Mouse (Mus musculus) lung, postnatal 0 days (tissue): ENCODE results near the gene Rgs12. TPM values are rescaled to one million over a fixed set of nuclear protein-coding genes. Genes with fewer than 3 reads are reported as not detected.

Experiments
- ATAC-seq: fragments of 200-750 bp; cut with Nextera tagmentation; 2 replicates; pipeline ENCODE4 v1.8.0; 2017; ENCODE audit warnings: moderate library complexity
- DNase-seq: peaks from one replicate; pipeline ENCODE4 v3.0.0-alpha.2; 2016; ENCODE audit warnings: low spot score
- H3K27ac ChIP-seq: fragments of 300-500 bp; sonication (generic); 2 replicates; pipeline ENCODE4 v1.5.1; 2014; ENCODE audit warnings: antibody characterized with exemption, mild to moderate bottlenecking, low read length, mixed read lengths
- H3K27me3 ChIP-seq: fragments of 300-500 bp; sonication (generic); replicated peaks from 2 replicates; pipeline ENCODE4 v1.6.1; 2014; ENCODE audit warnings: low read length, mixed read lengths; ENCODE audit not compliant: insufficient read depth
- H3K36me3 ChIP-seq: fragments of 300-500 bp; sonication (generic); 2 replicates; pipeline ENCODE4 v1.6.1; 2014; ENCODE audit warnings: low read length, mixed read lengths; ENCODE audit not compliant: insufficient read depth
- H3K4me1 ChIP-seq: fragments of 300-500 bp; sonication (generic); 2 replicates; pipeline ENCODE4 v1.6.1; 2014; ENCODE audit warnings: antibody characterized with exemption, low read depth, low read length, mixed read lengths; ENCODE audit not compliant: insufficient read depth
- H3K4me2 ChIP-seq: fragments of 300-500 bp; sonication (generic); replicated peaks from 2 replicates; pipeline ENCODE4 v1.6.1; 2014; ENCODE audit warnings: low read depth, mild to moderate bottlenecking, low read length, moderate library complexity, mixed read lengths
- H3K4me3 ChIP-seq: fragments of 300-500 bp; sonication (generic); 2 replicates; pipeline ENCODE4 v1.5.1; 2014; ENCODE audit warnings: low read depth, low read length
- H3K9ac ChIP-seq: fragments of 300-500 bp; sonication (generic); replicated peaks from 2 replicates; pipeline ENCODE4 v1.6.1; 2014; ENCODE audit warnings: low read depth, mild to moderate bottlenecking
- H3K9me3 ChIP-seq: fragments of 300-500 bp; sonication (generic); 2 replicates; pipeline ENCODE4 v1.6.1; 2016; ENCODE audit warnings: low read length, mixed read lengths
- CTCF ChIP-seq: IDR thresholded peaks from 2 replicates; pipeline ENCODE4 v1.5.1; 2016; ENCODE audit warnings: antibody characterized with exemption, mild to moderate bottlenecking
- EP300 ChIP-seq: IDR thresholded peaks from 2 replicates; pipeline ENCODE4 v1.6.1; 2016; ENCODE audit warnings: antibody characterized with exemption, mild to moderate bottlenecking, control low read depth
- WGBS: fragments of 180-500 bp; shearing (Covaris S2); extraction: QIAGEN DNeasy Blood & Tissue Kit; methylation state at CpG from one replicate; pipeline ENCODE4 v1.1.7; 2014; 5-methylcytosine and 5-hydroxymethylcytosine counted together
- polyA plus RNA-seq: library from polyadenylated mRNA; unstranded; fragments of >200 nt; fragmentation: Nextera tagmentation; extraction: Ambion mirVana; gene quantifications from 2 replicates; pipeline ENCODE4 v1.2.1, GENCODE M21; 2015

The Rgs12 gene
- polyA plus RNA-seq, 1 experiment from 2014 or later: 45.5 TPM

- H3K4me2 ChIP-seq: no peak overlapping the region
- H3K36me3 ChIP-seq: no peaks in the 10 kb centered on the region
- no peak for TF ChIP-seq EP300
- no peak overlapping the region for H3K9ac ChIP-seq
- peak overlapping the region; percentile 79 for H3K27ac ChIP-seq
- peaks cover 14% of the 10 kb centered on the region for H3K4me1 ChIP-seq
- H3K4me3 ChIP-seq: no peak overlapping the region
- WGBS: 84% methylated on average over 9 of the region's 9 CpGs
- no peaks in the 10 kb centered on the region for H3K9me3 ChIP-seq
- H3K27me3 ChIP-seq: no peaks in the 10 kb centered on the region
- ATAC-seq (no peak), DNase-seq (no peak)
Measured at GRCm38 (mm10) chr5:34930151-34930975, 18.9 kb upstream of the Rgs12 start.

DNA sequence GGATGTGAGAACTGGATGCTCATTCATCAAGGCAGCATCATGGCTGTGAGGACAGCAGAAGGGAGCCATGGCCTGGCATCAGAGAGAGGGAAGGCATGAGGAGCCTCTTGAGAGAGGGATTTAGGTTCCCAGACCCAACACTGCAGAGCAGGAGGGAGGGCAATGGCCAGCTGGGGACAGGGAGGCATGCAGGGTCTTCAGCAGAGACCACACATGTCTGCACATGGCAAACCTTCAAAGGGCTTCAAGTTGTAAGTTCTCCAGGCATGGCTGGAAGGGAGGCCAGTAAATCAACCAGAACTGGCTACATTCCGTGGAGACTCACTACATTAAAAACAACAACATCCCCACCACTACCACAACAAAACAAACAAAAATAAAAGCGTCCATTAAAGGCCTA, 18.2 kb upstream of the Rgs12 start:
- WGBS: 48% methylated on average over 2 of the region's 2 CpGs
- ATAC-seq (no peak), DNase-seq (no peak)
- Histone ChIP-seq H3K9me3 (no peaks in the 10 kb centered on the region), H3K36me3 (no peaks in the 10 kb centered on the region), H3K9ac (no peak overlapping the region), H3K4me3 (no peak overlapping the region), H3K27me3 (no peaks in the 10 kb centered on the region), H3K4me2 (no peak overlapping the region), H3K27ac (peak overlapping the region; percentile 79), H3K4me1 (peaks cover 14% of the 10 kb centered on the region)
- TF ChIP-seq EP300 (no peak), CTCF (no peak)

- WGBS: 20% methylated on average over 11 of the region's 11 CpGs
- Histone ChIP-seq H3K9me3 (no peaks in the 10 kb centered on the region), H3K36me3 (no peaks in the 10 kb centered on the region), H3K4me2 (no peak overlapping the region), H3K4me1 (peaks cover 14% of the 10 kb centered on the region), H3K27me3 (no peaks in the 10 kb centered on the region), H3K27ac (peak overlapping the region; percentile 79), H3K4me3 (no peak overlapping the region), H3K9ac (no peak overlapping the region)
- DNase-seq (peak; percentile 76), ATAC-seq (peak; percentile 85)
- TF ChIP-seq EP300: peak; percentile 64
- TF ChIP-seq CTCF: no peak
Measured at GRCm38 (mm10) chr5:34931516-34932457, 17.5 kb upstream of the Rgs12 start.

GRCm38 (mm10) chr5:34932458-34932806, 16.8 kb upstream of the Rgs12 start:
- H3K4me2 ChIP-seq: no peak overlapping the region
- ATAC-seq (peak; percentile 87), DNase-seq (peak; percentile 82)
- no peaks in the 10 kb centered on the region for H3K9me3 ChIP-seq
- WGBS: 25% methylated on average over 4 of the region's 4 CpGs
- no peaks in the 10 kb centered on the region for H3K36me3 ChIP-seq
- no peaks in the 10 kb centered on the region for H3K27me3 ChIP-seq
- TF ChIP-seq EP300: peak; percentile 98
- no peak for TF ChIP-seq CTCF
- no peak overlapping the region for H3K4me3 ChIP-seq
- H3K4me1 ChIP-seq: peaks cover 14% of the 10 kb centered on the region
- H3K9ac ChIP-seq: no peak overlapping the region
- peak overlapping the region; percentile 79 for H3K27ac ChIP-seq

DNA sequence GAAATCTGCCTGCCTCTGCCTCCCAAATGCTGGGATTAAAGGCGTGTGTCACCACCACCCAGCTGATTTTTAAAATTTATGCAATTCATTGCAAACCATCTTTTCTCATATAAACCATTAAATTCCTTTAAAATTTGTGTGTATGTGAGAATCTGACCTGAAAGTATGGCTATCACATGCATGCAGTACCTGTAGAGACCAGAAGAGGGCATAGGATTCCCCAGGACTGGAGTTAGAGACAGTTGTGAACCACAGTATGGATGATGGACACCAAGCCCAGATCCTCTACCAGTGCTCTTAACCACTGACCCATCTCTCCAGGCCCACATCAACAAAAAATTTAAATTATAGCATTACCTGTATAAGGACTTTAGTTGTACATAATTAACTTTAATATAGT, 15.8 kb upstream of the Rgs12 start:
- DNase-seq: no peak
- H3K36me3 ChIP-seq: no peaks in the 10 kb centered on the region

More for the DNA sequence above, 15.8 kb upstream of the Rgs12 start:
- TF ChIP-seq CTCF: peak; percentile 64
- TF ChIP-seq EP300: no peak
- Histone ChIP-seq H3K9me3 (no peaks in the 10 kb centered on the region), H3K4me3 (no peak overlapping the region), H3K27me3 (no peaks in the 10 kb centered on the region), H3K4me1 (peaks cover 14% of the 10 kb centered on the region), H3K9ac (no peak overlapping the region), H3K4me2 (no peak overlapping the region), H3K27ac (no peak overlapping the region)
- ATAC-seq: no peak
- WGBS: 94% methylated on average over 1 of the region's 1 CpGs
